Mouse (Mus musculus): ENCODE data around the gene Mthfr.

Gene Mthfr

GRCm38 (mm10) chr4:148065702-148066400 is 27.0 kb downstream of the Mthfr start:
- DNase-seq (ENCODE audit: low spot score in 2 of 2) = no peak

DNA sequence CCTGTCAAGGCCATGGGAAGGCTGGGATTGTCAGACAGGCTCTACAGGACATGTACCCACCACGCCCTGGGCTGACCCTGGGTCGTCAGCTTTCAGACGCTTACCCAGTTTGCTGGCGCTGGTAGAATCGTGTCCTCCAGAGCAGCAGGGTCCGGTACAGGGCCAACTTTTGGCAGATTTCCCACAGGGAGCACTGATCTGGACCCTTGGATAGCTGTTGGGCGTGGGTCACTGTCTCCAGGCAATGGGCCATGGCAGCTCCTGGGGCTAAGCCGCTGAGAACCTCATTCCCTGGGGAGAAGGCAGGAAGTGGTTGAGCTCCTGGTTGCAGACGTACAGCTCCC is 27.5 kb downstream of the Mthfr start:
- peak in 1 of 2 experiments; percentile 50 for DNase-seq (ENCODE audit: low spot score in 2 of 2)

DNA sequence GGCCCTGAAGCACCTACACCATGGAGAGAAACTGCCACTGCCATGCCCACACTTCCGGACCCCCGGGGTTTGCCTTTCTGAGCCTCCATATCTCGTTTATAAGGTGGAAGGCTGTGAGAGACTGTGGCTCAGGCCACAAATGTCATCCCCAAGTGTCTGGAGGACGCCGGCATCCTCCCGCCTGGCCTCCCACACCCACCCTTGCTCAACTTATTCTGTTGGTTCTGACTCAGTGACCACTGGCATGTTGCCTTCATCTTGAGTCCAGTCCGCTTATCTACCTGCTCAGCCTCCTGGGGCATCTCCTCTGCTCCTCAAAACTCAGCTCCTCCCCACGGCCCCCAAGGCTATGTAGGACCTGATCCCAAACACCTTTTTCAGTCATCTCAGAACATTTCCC is 28.5 kb downstream of the Mthfr start:
- DNase-seq (ENCODE audit: low spot score in 2 of 2) = no peak

- DNase-seq (ENCODE audit: low spot score in 2 of 2) = no peak
Measured at GRCm38 (mm10) chr4:148069602-148070218, 30.8 kb downstream of the Mthfr start.

DNA sequence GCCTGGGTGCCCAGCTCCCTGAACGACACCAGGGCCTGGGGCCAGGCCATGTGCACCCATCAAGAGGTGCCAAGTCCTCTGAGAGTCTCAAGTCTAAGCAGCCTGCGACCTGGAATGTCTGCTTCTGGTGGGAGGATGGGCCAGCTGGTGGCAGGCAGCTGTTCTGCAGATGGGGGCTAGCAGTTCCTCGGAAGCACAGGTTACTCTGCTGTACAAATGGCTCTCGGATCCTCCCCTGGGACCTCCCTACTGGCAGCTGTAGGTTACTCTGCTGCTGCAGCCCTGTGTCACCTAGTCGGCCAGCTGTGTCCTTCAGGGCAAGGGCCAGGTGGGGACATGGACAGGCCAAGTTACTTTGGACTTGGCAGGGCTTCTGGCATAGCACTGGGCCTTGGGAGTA is 32.6 kb downstream of the Mthfr start:
- DNase-seq (ENCODE audit: low spot score in 2 of 2) = no peak

- DNase-seq (ENCODE audit: low spot score in 2 of 2) = no peak
Measured at GRCm38 (mm10) chr4:148074521-148075189, 35.8 kb downstream of the Mthfr start.

GRCm38 (mm10) chr4:148075259-148075658 is 36.4 kb downstream of the Mthfr start:
- DNase-seq (ENCODE audit: low spot score in 2 of 2) = peak; percentile 61 to 69

DNA sequence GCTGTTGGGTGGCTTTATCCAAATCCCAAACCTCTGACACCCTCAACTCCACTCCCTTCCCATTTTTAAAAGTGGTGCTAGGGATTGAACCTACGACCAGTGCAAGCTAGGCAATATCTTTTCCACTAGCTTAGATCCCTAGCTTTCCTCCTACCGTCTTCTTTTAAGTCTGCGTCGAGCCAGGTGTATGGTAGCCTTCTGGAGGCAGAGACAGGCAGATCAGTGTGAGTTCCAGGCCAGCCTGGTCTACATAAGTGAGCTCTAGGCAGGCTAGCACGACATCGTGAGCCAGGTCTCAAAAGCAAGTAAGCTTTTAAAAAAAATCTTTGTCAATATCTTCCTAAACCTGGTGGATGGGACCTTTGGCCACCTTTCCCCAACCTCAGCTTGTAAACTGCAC is 37.0 kb downstream of the Mthfr start:
- DNase-seq (ENCODE audit: low spot score in 2 of 2) = no peak

- no peak for DNase-seq (ENCODE audit: low spot score in 2 of 2)
Measured at GRCm38 (mm10) chr4:148079212-148079611, 40.3 kb downstream of the Mthfr start.

GRCm38 (mm10) chr4:148079944-148080596 is 41.2 kb downstream of the Mthfr start:
- DNase-seq (ENCODE audit: low spot score in 2 of 2) = no peak

DNA sequence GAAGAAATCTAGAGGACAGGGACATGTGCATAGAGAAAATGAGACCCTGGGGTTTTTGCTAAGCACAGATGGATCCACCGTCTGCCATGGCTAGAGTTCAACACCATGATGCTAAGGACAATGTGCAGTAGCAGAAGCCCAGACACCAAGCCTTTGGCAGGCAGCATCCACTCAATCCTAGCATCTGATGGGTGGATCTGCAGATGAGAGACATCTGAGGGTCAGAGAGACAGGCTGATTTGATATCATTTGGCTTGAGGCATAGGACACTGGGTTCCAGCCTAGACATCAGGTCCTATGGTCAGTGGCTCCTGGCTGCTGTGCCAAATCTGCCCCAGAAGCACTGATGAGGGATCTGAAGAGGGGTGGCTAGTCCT is 41.7 kb downstream of the Mthfr start:
- no peak for DNase-seq (ENCODE audit: low spot score in 2 of 2)

- no peak for DNase-seq (ENCODE audit: low spot score in 2 of 2)
Measured at GRCm38 (mm10) chr4:148081201-148081600, 42.3 kb downstream of the Mthfr start.

DNA sequence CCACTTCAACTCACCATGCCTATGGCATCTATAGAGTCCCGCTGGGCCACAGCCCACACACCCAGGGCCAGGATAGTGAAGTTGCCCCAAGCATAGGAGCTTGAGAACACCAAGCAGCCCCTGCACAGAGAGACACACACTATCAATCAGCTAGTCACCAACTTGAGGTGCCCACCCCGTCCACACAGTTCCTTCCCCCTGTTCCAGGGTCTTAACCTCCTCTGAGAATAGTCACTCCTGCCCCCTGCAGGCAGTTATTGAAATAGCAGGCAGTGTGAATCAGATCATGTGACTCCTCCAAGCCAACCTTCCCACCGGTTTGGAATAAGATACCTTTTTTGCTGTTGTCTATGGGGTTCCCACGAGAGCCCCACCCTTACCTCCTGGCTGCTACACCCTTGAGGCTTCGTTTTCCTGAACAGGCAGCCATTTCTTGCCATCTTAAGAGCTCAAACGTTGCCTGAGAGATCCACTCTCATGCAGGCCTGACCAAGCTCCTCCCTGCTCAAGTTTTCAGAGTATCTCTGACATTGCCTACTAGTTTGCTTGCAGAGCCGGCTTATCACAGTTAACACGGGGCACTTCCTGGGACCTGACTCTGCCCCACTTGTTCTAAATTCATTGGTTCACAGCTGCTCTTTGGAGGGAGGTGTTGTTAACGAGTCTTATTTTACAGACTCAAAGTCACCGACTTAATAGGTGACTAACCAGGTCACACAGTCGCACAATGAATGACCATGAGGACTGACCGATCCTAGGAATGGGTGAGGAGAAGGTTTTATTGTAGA is 43.6 kb downstream of the Mthfr start:
- DNase-seq (ENCODE audit: low spot score in 2 of 2) = no peak

GRCm38 (mm10) chr4:148083176-148083899 is 44.5 kb downstream of the Mthfr start:
- no peak for DNase-seq (ENCODE audit: low spot score in 2 of 2)

- peak in 1 of 2 experiments; percentile 52 for DNase-seq (ENCODE audit: low spot score in 2 of 2)
Measured at GRCm38 (mm10) chr4:148084261-148084714, 45.4 kb downstream of the Mthfr start.

DNA sequence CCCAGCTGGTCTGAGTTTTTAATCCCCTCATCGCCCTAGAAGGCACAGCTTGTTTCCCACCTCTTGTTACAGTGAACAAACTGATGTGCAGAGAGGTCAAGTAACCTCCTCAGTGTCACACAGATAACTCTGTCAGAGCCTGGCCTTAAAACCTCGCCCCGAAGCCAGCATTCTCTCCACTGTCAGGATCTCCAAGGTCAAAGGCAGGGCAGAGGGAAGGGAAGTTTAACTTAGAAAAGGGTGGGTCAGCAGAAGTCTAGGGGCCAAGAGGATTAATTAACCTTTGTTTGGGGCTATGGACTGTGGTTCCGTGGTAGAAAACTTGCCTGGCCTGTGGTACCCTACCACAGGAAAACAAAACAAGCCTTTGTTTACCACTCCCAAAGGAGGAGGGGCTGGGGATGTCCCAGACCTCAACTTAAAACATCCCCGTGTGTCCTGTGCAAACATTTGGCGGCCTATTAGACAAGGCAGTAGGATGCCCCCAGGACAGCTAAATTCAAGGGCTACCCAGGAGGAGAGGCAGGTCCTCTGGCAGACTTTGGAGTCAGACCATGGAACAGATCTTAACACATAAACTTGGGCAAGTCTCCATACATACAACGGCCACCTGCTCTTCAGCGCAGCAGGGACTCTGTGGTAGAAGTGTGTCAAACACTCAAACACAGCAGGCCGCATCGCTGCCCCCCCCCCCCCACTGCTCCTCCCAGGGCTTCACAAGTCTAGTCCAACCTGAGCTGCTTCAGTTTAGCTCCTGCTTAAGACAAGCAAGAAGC is 46.4 kb downstream of the Mthfr start:
- DNase-seq (ENCODE audit: low spot score in 2 of 2) = no peak

DNA sequence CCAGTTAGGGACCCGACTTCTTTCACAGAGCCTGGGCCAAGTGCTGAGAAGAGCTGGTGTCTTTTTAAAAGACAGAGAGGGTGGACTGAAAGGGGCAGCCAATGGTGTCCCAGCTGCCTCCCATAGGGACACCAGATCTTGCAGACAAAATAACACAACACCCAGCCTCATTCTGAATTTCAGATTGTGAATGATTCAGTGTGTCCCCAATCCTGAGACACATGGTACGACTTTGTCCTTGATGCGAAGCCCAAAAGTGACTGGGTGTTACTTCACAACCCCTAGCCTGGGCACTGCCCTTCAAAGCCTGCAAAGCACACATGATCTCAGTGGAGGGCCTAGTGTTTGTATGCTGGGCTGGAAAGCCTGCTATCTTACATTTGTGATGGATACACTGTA is 47.0 kb downstream of the Mthfr start:
- DNase-seq (ENCODE audit: low spot score in 2 of 2) = no peak

DNA sequence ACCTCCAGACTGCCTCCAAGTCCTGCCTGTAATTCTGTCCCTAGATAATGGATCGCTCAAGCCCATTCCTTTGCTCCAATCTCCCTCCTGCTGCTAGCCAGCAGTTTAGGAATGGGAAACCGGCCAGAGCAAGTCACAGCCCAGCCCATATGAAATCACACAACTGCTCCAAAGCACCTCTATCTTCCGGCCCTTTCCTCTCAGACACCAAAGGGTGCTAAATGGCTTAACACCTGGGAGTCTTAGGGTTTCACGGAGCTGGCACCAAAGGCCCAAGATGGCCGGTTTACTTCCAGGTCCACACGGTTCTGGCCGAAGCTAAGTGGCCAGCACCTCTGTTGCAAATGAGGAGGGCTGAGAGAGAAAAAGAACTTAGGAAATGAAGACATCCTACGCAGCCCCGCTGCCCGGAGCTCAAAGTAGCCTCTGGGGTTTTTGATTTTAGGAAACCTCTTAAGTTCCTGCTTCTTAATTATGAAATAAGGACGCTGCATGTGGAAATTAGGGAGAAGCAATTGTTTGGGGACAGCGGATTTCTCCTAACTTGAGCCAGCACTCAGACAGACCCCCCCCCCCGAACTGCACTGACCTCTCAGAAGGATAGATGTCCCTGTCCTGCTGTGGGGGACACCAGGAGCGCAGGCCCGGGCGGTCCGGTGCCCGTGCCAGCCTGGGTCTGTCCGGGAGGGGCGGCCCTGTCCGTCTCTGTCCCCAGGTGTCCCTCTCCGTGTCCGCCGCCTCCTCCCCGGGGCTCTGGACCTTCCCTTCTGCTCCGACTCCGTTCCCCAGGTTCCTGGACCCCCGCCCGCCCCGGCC is 48.4 kb downstream of the Mthfr start:
- DNase-seq (ENCODE audit: low spot score in 2 of 2) = peak in 1 of 2 experiments; percentile 46

GRCm38 (mm10) chr4:148087907-148088527 is 49.1 kb downstream of the Mthfr start, which contains the start of gene Agtrap:
TSS of gene Agtrap (minus strand) at chr4:148088031.
- peak; percentile 91 to 96 for DNase-seq (ENCODE audit: low spot score in 2 of 2)

Measured in urinary bladder, postnatal 4 days (tissue).